Mouse (Mus musculus) kidney, embryonic 16.5 days (tissue): ENCODE data around the gene Six2. TPM values are rescaled to one million over a fixed set of nuclear protein-coding genes. Genes with fewer than 3 reads are reported as not detected.

Source experiments
- polyA plus RNA-seq: library from polyadenylated mRNA; unstranded; fragments of >200 nt; fragmentation: Nextera tagmentation; extraction: Ambion mirVana; gene quantifications from 2 replicates; pipeline ENCODE4 v1.2.1, GENCODE M21; 2015

Six2 gene
- polyA plus RNA-seq, 1 experiment from 2014 or later, result 13.3 TPM

Other genes with a start within 250 kb of the Six2 start
- not detected in 2 replicates for gene Six3, start 74.7 kb downstream of the Six2 start, polyA plus RNA-seq